Mouse (Mus musculus) liver, embryonic 11.5 days (tissue): ENCODE data around the gene Gnat2. TPM values are rescaled to one million over a fixed set of nuclear protein-coding genes. Genes with fewer than 3 reads are reported as not detected.

Experiments used
- ATAC-seq: fragments of 200-750 bp; cut with Nextera tagmentation; replicated peaks from 2 replicates; pipeline ENCODE4 v1.8.0; 2017; ENCODE audit warnings: moderate number of reproducible peaks, mild to moderate bottlenecking, moderate TSS enrichment, moderate library complexity; ENCODE audit not compliant: low FRiP score
- DNase-seq: peaks from one replicate; pipeline ENCODE4 v3.0.0-alpha.2; 2017; ENCODE audit warnings: low spot score
- H3K27ac ChIP-seq: fragments of 300-500 bp; sonication (generic); 2 replicates; pipeline ENCODE4 v1.5.1; 2014; ENCODE audit warnings: mild to moderate bottlenecking, low read depth, low read length, control low read depth
- H3K27me3 ChIP-seq: fragments of 300-500 bp; sonication (generic); replicated peaks from 2 replicates; pipeline ENCODE4 v1.6.1; 2014; ENCODE audit warnings: low read length, mixed read lengths; ENCODE audit not compliant: control insufficient read depth, insufficient read depth
- H3K36me3 ChIP-seq: fragments of 300-500 bp; sonication (generic); 2 replicates; pipeline ENCODE4 v1.6.1; 2014; ENCODE audit warnings: mild to moderate bottlenecking, low read length, moderate library complexity, mixed read lengths; ENCODE audit not compliant: control insufficient read depth, insufficient read depth
- H3K4me1 ChIP-seq: fragments of 300-500 bp; sonication (generic); replicated peaks from 2 replicates; pipeline ENCODE4 v1.6.1; 2014; ENCODE audit warnings: low read length, mixed read lengths; ENCODE audit not compliant: control insufficient read depth, insufficient read depth
- H3K4me2 ChIP-seq: fragments of 300-500 bp; sonication (generic); 2 replicates; pipeline ENCODE4 v1.6.1; 2014; ENCODE audit warnings: mild to moderate bottlenecking, control low read depth, moderate library complexity
- H3K4me3 ChIP-seq: fragments of 300-500 bp; sonication (generic); 2 replicates; pipeline ENCODE4 v1.5.1; 2014; ENCODE audit warnings: low read depth, low read length, control low read depth
- H3K9ac ChIP-seq: fragments of 300-500 bp; sonication (generic); 2 replicates; pipeline ENCODE4 v1.6.1; 2014; ENCODE audit warnings: low read depth, low read length, control low read depth
- H3K9me3 ChIP-seq: fragments of 300-500 bp; sonication (generic); 2 replicates; pipeline ENCODE4 v1.6.1; 2016; ENCODE audit warnings: low read length, inconsistent platforms, mixed read lengths; ENCODE audit not compliant: control insufficient read depth
- WGBS: fragments of 180-500 bp; shearing (Covaris S2); extraction: QIAGEN DNeasy Blood & Tissue Kit; methylation state at CpG from one replicate; pipeline ENCODE4 v1.1.7; 2014; 5-methylcytosine and 5-hydroxymethylcytosine counted together
- polyA plus RNA-seq: library from polyadenylated mRNA; unstranded; fragments of >200 nt; fragmentation: Nextera tagmentation; extraction: Ambion mirVana; gene quantifications from 2 replicates; pipeline ENCODE4 v1.2.1, GENCODE M21; 2014

Gene Gnat2
- polyA plus RNA-seq, 1 experiment from 2014 or later, result 4.2 TPM

GRCm38 (mm10) chr3:108113591-108114289, 21.2 kb downstream of the Gnat2 start:
- 83% methylated on average over 7 of the region's 7 CpGs for WGBS
- no peak for ATAC-seq
- no peak overlapping the region for H3K27ac ChIP-seq
- peaks cover 34% of the 10 kb centered on the region for H3K36me3 ChIP-seq
- H3K4me2 ChIP-seq, result no peak overlapping the region
- no peak overlapping the region for H3K9ac ChIP-seq
- no peak overlapping the region for H3K4me3 ChIP-seq
- H3K9me3 ChIP-seq, result no peaks in the 10 kb centered on the region
- DNase-seq, result no peak
- H3K27me3 ChIP-seq, result no peaks in the 10 kb centered on the region
- no peaks in the 10 kb centered on the region for H3K4me1 ChIP-seq

GRCm38 (mm10) chr3:108117465-108117864, 24.9 kb downstream of the Gnat2 start:
- no peak overlapping the region for H3K4me3 ChIP-seq
- no peak overlapping the region for H3K4me2 ChIP-seq
- no peaks in the 10 kb centered on the region for H3K27me3 ChIP-seq
- no peaks in the 10 kb centered on the region for H3K4me1 ChIP-seq
- DNase-seq (no peak), ATAC-seq (no peak)
- 90% methylated on average over 6 of the region's 6 CpGs for WGBS
- no peak overlapping the region for H3K9ac ChIP-seq
- peaks cover 28% of the 10 kb centered on the region for H3K36me3 ChIP-seq
- H3K9me3 ChIP-seq, result no peaks in the 10 kb centered on the region
- H3K27ac ChIP-seq, result no peak overlapping the region

- Histone ChIP-seq H3K4me2 (no peak overlapping the region), H3K27ac (no peak overlapping the region), H3K4me3 (no peak overlapping the region), H3K27me3 (no peaks in the 10 kb centered on the region), H3K9ac (no peak overlapping the region), H3K36me3 (peaks cover 17% of the 10 kb centered on the region), H3K4me1 (0 out of 2 replicates have a peak, but pooled peaks cover 2% of the 10 kb centered on the region), H3K9me3 (no peaks in the 10 kb centered on the region)
- DNase-seq (no peak), ATAC-seq (no peak)
- 82% methylated on average over 3 of the region's 3 CpGs for WGBS
Measured at GRCm38 (mm10) chr3:108121101-108121500, 28.5 kb downstream of the Gnat2 start.

- no peak for DNase-seq
- ATAC-seq, result no peak
- Histone ChIP-seq H3K9me3 (no peaks in the 10 kb centered on the region), H3K9ac (no peak overlapping the region), H3K27ac (no peak overlapping the region), H3K4me1 (peaks cover 8% of the 10 kb centered on the region), H3K4me2 (no peak overlapping the region), H3K27me3 (no peaks in the 10 kb centered on the region), H3K4me3 (no peak overlapping the region), H3K36me3 (peaks cover 13% of the 10 kb centered on the region)
- WGBS, result 88% methylated on average over 5 of the region's 5 CpGs
Measured at GRCm38 (mm10) chr3:108123242-108123641, 30.7 kb downstream of the Gnat2 start.

- Histone ChIP-seq H3K27me3 (no peaks in the 10 kb centered on the region), H3K36me3 (peaks cover 12% of the 10 kb centered on the region), H3K4me3 (no peak overlapping the region), H3K9me3 (no peaks in the 10 kb centered on the region), H3K4me2 (no peak overlapping the region), H3K27ac (no peak overlapping the region), H3K9ac (no peak overlapping the region), H3K4me1 (peaks cover 17% of the 10 kb centered on the region)
- no peak for DNase-seq
- 47% methylated on average over 1 of the region's 1 CpGs for WGBS
- ATAC-seq, result no peak
Measured at GRCm38 (mm10) chr3:108124131-108124530, 31.5 kb downstream of the Gnat2 start.

- Histone ChIP-seq H3K4me1 (peaks cover 36% of the 10 kb centered on the region), H3K27me3 (no peaks in the 10 kb centered on the region), H3K27ac (no peak overlapping the region), H3K9me3 (no peaks in the 10 kb centered on the region), H3K4me3 (no peak overlapping the region), H3K36me3 (peaks cover under 1% of the 10 kb centered on the region), H3K4me2 (no peak overlapping the region), H3K9ac (no peak overlapping the region)
- DNase-seq (no peak), ATAC-seq (no peak)
- 86% methylated on average over 3 of the region's 3 CpGs for WGBS
Measured at GRCm38 (mm10) chr3:108126327-108126726, 33.7 kb downstream of the Gnat2 start.

GRCm38 (mm10) chr3:108128520-108128919, 35.9 kb downstream of the Gnat2 start:
- Histone ChIP-seq H3K9ac (0 out of 2 replicates have a peak overlapping the region, but pooled peaks have one; percentile 12), H3K27me3 (no peaks in the 10 kb centered on the region), H3K9me3 (no peaks in the 10 kb centered on the region), H3K27ac (peak overlapping the region; percentile 82; the same call in 1 of the 2 replicates), H3K36me3 (no peaks in the 10 kb centered on the region), H3K4me1 (peaks cover 50% of the 10 kb centered on the region), H3K4me3 (no peak overlapping the region), H3K4me2 (no peak overlapping the region)
- DNase-seq, result no peak
- WGBS, result 68% methylated on average over 5 of the region's 5 CpGs
- no peak for ATAC-seq

- ATAC-seq, result peak; percentile 78
Measured at GRCm38 (mm10) chr3:108129367-108129766, 36.8 kb downstream of the Gnat2 start.

GRCm38 (mm10) chr3:108129804-108130203, 37.2 kb downstream of the Gnat2 start:
- Histone ChIP-seq H3K9ac (no peak overlapping the region), H3K27me3 (no peaks in the 10 kb centered on the region), H3K4me3 (no peak overlapping the region), H3K4me2 (peak overlapping the region; percentile 56), H3K4me1 (peaks cover 50% of the 10 kb centered on the region), H3K36me3 (no peaks in the 10 kb centered on the region), H3K27ac (peak overlapping the region; percentile 82), H3K9me3 (no peaks in the 10 kb centered on the region)
- 59% methylated on average over 4 of the region's 4 CpGs for WGBS
- ATAC-seq, result peak; percentile 79
- no peak for DNase-seq

More at GRCm38 (mm10) chr3:108129367-108129766, 36.8 kb downstream of the Gnat2 start:
- WGBS, result 62% methylated on average over 4 of the region's 4 CpGs
- peak overlapping the region; percentile 56 for H3K4me2 ChIP-seq
- no peaks in the 10 kb centered on the region for H3K27me3 ChIP-seq
- no peaks in the 10 kb centered on the region for H3K36me3 ChIP-seq
- H3K4me1 ChIP-seq, result peaks cover 50% of the 10 kb centered on the region
- DNase-seq, result no peak
- H3K27ac ChIP-seq, result peak overlapping the region; percentile 82
- peak overlapping the region; percentile 56; the same call in 1 of the 2 replicates for H3K9ac ChIP-seq
- H3K9me3 ChIP-seq, result no peaks in the 10 kb centered on the region
- no peak overlapping the region for H3K4me3 ChIP-seq
